Mouse (Mus musculus) v-Abl transformed pro-B cells (cell line): ENCODE data around the gene 3110021N24Rik.

Experiments
- in situ Hi-C, 2 experiments: fragments of 400-800 bp; cut with MboI; formaldehyde crosslinking; loops; one replicate each; pipeline ENCODE4 v1.15.1; 2025; ENCODE audit not compliant: unreplicated experiment in 2 of 2

Gene 3110021N24Rik

DNA sequence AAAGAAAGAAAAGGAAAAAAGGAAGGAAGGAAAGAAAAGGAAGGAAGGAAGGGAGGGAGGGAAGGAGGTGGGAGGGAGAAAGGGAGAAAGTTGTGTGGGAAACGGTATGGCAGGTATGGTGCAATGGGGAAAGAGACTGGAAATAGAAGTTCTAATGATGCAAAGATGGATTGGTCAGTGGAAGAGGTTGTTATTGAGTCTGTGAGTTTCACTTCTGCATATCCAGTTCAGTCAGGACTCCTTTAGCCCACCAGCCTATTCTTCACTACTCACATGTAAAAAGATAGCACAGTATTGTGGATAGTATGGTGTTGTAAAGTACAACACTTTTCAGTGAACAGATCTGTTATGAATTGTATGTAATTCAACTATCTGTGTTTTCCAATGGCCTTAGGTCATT, 71.1 kb downstream of the 3110021N24Rik start:
- in situ Hi-C loops = loop anchor here in 1 of 2 experiments (25.0 kb wide), 1 partner anchor 453 kb away; the partner anchor contains the start of gene Coa7

DNA sequence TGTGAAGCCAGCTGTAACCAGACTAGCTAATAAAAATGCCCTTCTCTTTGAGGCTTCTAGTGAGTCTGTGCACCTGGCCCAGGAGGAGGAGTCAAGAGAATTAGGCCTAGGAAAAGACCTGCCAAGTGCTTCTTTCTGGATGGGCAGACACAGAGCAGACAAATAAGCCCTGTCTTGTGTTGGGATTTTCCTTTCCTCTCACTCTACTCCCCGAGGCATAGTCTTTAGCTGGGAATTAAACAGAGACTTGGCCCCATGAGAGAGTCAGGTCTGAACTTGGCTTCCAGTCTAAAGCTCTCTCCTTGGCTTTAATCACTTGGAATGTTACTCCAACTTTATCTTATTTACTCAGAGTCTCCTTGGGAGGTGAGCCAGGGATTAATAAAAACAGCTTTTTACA, 74.5 kb downstream of the 3110021N24Rik start:
- in situ Hi-C loops = loop anchor here in 1 of 2 experiments (25.0 kb wide), 1 partner anchor 457 kb away; the partner anchor contains the start of gene Coa7

DNA sequence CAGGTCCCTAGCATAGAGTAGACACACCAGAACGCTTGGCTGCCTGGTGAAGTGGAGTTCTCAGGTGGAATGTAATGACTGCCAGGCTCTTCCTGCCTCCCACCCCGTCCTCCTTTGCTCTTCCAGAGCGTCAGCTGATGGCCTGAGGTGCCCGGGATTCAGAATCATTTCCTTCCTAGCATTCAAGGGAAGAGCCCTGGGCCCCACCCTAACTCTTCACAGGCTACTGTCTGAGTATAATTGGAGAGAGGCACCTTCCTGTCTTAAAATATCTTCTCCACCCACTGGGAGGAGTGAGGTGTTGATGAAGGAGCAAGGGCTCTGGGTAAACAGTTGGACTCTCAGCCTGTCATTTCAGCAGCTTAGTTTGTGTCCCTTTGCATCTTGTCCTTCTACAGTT, 77.3 kb downstream of the 3110021N24Rik start:
- in situ Hi-C loops = loop anchor here (5.0 to 25.0 kb wide), 5 partner anchors 71 to 459 kb away; partner anchors contain the start of gene Coa7 (in 1 of the 2)

DNA sequence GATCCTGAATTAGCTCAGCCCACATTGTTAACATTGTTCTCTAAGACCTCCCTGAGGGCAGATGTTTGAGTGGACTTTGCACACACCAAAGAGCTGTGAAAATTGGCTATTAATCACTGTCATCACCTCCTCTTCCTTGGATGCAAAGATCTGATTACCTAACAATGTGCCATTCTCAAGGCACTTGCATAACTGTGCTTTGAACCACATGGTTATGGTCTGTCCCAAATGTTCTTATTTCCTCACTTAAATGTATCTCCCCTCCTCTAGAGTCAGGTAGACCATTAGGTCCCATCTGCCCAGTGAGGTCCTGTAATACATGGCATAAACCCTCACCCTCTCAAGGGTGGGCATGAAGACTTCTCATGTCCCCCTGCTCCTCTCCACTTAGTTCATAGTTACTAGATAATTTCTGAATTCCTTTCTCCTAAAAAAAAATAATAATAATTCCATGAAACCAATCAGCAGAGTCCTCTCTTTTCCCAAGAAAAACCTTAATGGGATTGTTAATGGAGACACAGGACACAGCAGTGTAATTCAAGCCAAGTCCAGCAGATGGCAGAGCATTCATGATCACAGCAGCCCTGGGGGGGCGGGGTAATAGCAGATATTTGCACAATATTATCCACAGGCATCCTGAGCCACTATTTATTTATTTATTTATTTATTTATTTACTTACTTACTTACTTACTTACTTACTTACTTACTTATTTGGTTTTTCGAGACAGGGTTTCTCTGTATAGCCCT, 78.8 kb downstream of the 3110021N24Rik start:
- in situ Hi-C loops = loop anchor here (5.0 to 25.0 kb wide), 5 partner anchors 69 to 461 kb away; partner anchors contain the start of gene Coa7 (in 1 of the 2)

DNA sequence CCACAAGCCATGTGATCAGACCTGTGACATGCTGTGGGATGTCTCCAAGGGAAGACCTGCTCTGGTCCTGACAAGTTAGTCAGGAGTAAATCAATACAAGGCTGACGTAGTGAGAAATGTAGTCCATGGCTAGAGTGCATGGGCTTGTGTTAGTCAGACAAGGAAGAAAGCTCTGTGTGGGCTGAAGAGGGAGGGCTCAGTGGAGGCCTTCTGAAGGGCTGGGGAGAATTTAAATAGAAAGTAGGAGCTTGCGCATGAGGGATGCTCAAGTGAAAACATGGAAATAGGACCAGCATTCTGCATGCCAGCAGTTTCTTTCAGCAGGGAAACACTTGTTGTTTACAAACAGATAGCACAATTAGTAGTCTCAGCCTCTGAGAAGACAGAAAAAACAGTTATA, 84.1 kb downstream of the 3110021N24Rik start:
- in situ Hi-C loops = loop anchor here in 1 of 2 experiments (5.0 kb wide), 1 partner anchor 174 kb away; no protein-coding TSS in a partner anchor

DNA sequence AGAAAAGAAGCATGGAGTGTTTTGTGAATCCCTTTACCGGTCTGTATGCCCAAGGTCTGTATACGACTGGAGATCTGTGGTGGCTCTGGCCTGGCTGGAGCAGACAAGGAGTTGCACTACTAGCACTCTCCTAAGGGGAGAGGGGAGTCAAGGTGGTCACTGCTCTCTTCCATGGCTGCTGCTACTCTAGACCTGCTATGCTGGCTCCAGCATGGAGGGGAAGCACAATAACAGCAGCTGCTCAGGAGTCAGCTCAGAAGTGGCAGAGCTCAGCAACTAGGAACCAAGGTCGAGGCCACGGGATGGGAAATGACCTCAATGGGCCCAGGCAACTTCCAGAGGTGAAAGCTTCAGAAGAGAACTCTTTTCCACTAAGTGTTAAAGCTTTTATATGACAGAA, 91.7 kb downstream of the 3110021N24Rik start:
- in situ Hi-C loops = no loop called here

DNA sequence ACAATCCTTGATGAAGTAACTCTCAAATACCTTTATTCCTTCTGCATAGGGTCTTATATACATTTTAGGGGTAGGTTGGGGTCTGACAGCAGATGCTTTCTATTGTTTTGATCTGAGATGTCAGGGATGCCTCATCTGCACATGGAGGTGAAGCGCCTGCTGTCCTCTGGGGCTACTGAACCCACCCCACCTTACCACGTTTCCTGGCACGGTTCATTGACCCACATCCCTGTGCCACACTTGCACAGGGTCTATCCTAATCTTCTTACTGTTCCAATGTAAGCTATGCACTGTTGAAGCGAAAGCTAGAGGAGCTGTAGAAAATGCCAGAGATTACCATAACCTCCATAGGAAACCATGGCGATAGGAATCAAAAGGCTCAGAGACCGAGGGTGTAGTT, 92.1 kb downstream of the 3110021N24Rik start:
- in situ Hi-C loops = no loop called here

DNA sequence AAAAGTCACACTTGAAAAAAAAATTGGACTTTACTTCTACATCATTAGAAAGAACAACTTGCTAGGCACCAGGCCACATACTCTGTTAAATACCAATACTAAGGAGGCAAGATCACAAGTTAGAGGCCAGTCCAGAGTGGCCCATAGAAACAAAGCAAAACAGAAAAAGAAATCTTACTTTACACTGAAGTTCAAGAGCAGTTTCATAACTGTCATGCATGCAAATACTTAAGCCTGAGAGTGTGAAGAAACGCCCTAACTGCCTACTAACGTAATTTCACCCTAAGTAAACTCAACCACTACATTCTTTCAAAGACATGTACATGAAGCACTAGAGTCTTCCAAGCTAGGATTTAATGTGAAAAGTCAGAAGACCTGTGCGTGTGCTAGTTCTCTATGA, 106.2 kb downstream of the 3110021N24Rik start:
- in situ Hi-C loops = no loop called here

DNA sequence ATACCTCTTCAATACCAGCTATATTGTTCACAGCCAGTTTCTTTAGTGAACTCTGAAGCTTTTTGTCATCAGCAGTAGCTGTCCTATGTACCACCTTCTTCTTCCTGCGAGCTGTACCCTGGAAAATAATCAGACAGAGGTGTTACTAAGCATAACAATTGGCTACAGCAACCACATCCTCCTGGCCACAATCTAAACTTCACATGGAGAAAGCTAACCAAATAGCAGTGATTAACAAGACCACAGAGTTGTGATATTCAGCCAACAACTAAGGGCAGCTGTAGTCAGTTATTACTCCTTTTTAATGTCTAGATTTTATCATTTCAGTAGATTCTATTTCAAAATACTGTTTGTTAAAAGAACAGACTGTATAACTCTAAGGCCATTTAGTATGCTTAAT, 106.6 kb downstream of the 3110021N24Rik start:
- in situ Hi-C loops = no loop called here

DNA sequence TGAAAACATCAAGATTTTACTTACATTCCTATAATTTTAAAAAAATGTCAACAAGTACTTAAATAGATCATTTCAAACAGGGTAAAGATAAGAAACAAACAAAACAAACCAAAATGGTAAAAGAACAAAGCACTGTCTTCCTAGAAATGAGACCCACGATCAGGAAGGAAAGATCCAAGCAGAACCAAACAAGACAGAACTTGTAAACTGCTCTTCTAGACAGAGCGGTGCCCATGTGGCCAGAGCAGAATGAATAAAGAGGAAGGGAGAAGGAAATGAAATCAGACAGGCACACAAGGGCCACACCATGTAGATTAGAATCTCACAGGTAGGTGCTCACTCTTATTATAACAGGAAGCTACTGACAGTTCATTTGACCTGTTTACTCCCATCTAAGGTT, 107.2 kb downstream of the 3110021N24Rik start:
- in situ Hi-C loops = no loop called here

DNA sequence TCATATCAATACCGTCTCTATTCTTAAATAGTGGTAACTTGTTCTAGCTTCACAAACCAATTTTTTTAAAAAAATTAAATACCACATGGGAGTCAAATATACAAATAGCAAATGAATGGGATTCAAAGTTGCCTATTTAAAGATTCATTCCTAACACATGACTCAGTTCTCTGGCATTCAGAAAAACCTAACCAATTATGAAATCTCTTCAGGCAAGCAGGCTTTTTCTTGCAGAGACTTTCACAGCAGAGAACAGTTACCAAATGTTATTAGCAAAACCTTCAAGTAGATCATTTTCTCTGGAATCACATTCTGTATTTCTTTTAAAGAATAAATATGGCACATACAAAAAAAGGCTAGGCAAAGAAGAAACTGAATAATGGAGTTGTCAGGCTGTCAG, 111.2 kb downstream of the 3110021N24Rik start:
- in situ Hi-C loops = no loop called here
